Mouse (Mus musculus): ENCODE results near the gene Kif22. TPM values are rescaled to one million over a fixed set of nuclear protein-coding genes. Genes with fewer than 3 reads are reported as not detected.

Gene Kif22
- total RNA-seq, 2 experiments from 2014 or later, result 0.93 to 1.0 TPM

- DNase-seq, result no peak
Measured at GRCm38 (mm10) chr7:127031244-127031643, 11.0 kb downstream of the Kif22 start.

- no peak for DNase-seq
Measured at GRCm38 (mm10) chr7:127030172-127030571, 12.1 kb downstream of the Kif22 start.

- no peak for DNase-seq
Measured at GRCm38 (mm10) chr7:127027885-127028284, 14.4 kb downstream of the Kif22 start.

GRCm38 (mm10) chr7:127026984-127027726 lies 15.1 kb downstream of the Kif22 start, which contains the start of gene Maz:
Maz (minus strand) TSS chr7:127027037.
- peak; percentile 100 for DNase-seq

- DNase-seq, result no peak
Measured at GRCm38 (mm10) chr7:127026616-127026983, 15.7 kb downstream of the Kif22 start.

- DNase-seq, result peak; percentile 74 to 75
Measured at GRCm38 (mm10) chr7:127026161-127026600, 16.1 kb downstream of the Kif22 start.

- DNase-seq, result peak in 1 of 2 experiments; percentile 67
Measured at GRCm38 (mm10) chr7:127025556-127026160, 16.6 kb downstream of the Kif22 start.

GRCm38 (mm10) chr7:127024755-127025555 lies 17.3 kb downstream of the Kif22 start:
- DNase-seq, result peak; percentile 85 to 87

GRCm38 (mm10) chr7:127023896-127024690 lies 18.2 kb downstream of the Kif22 start:
- DNase-seq, result peak in 1 of 2 experiments; percentile 26

- DNase-seq, result peak in 1 of 2 experiments; percentile 20
Measured at GRCm38 (mm10) chr7:127023272-127023691, 19.0 kb downstream of the Kif22 start.

GRCm38 (mm10) chr7:127022528-127023271 lies 19.6 kb downstream of the Kif22 start:
- DNase-seq, result no peak

GRCm38 (mm10) chr7:127021563-127022527 lies 20.4 kb downstream of the Kif22 start:
- no peak for DNase-seq

- DNase-seq, result peak; percentile 61 to 63
Measured at GRCm38 (mm10) chr7:127020901-127021562, 21.2 kb downstream of the Kif22 start, which contains the start of the genes Gm42742 and Prrt2. Gm42742 (minus strand) TSS chr7:127021097. Prrt2 (minus strand) TSS chr7:127021211.

GRCm38 (mm10) chr7:127020491-127020890 lies 21.8 kb downstream of the Kif22 start:
- no peak for DNase-seq

- DNase-seq, result peak in 1 of 2 experiments; percentile 26
Measured at GRCm38 (mm10) chr7:127020031-127020430, 22.2 kb downstream of the Kif22 start.

- no peak for DNase-seq
Measured at GRCm38 (mm10) chr7:127019306-127019960, 22.8 kb downstream of the Kif22 start.

GRCm38 (mm10) chr7:127018416-127019305 lies 23.6 kb downstream of the Kif22 start:
- no peak for DNase-seq
